8 mouse cellular contexts compared by ENCODE assay signal in genomic region chr6:113194841-113195595, GRCm38 (mm10). TPM values are rescaled to one million over a fixed set of nuclear protein-coding genes. Genes with fewer than 3 reads are reported as not detected.
DNase-seq lines count a peak whose midpoint lies in the region; ATAC-seq and TF ChIP-seq lines count a peak whose summit lies in the region.
"Had no signal": no experiment of that assay in that cellular context is flagged by ENCODE, and none has a peak within 500 bp of the region (broad histone marks: within the 10 kb centered on the region; RNA-seq: fewer than 3 reads in every experiment).

TSS of gene Lhfpl4 (minus strand) at chr6:113195384.

- WGBS in hindbrain, embryonic 10.5 days = under 1% methylated on average over 62 of the region's 66 CpGs
- 2% methylated on average over 51 of the region's 66 CpGs for WGBS in limb, embryonic 10.5 days

- no peak within 1 kb of the TSS for H3K27ac ChIP-seq in testis, adult 2 months (ENCODE audit: control insufficient read depth, insufficient read depth, low read depth, low read length)
- H3K27ac ChIP-seq in hindbrain, embryonic 10.5 days = peak within 1 kb of the TSS; percentile 94
- H3K27ac ChIP-seq in limb, embryonic 10.5 days = no peak within 1 kb of the TSS

- no peak for TF ChIP-seq CTCF in testis, adult 2 months (IDR thresholded peaks at IDR 0.05; ENCODE audit: control insufficient read depth, insufficient read depth, insufficient replicate concordance, low read depth, low read length)

- no peaks in the 10 kb centered on the region; the same call in 1 of the 2 replicates for H3K27me3 ChIP-seq in testis, adult 2 months (ENCODE audit: control insufficient read depth, insufficient read depth, low read length)
- H3K27me3 ChIP-seq in hindbrain, embryonic 10.5 days (ENCODE audit: insufficient read depth, poor library complexity, severe bottlenecking) = peaks cover 45% of the 10 kb centered on the region
- peaks cover 47% of the 10 kb centered on the region for H3K27me3 ChIP-seq in limb, embryonic 10.5 days (ENCODE audit: low read depth, poor library complexity, severe bottlenecking)

- H3K4me3 ChIP-seq in testis, adult 2 months (ENCODE audit: control insufficient read depth, low read depth, low read length) = peak within 1 kb of the TSS; percentile 80
- H3K4me3 ChIP-seq in hindbrain, embryonic 10.5 days = peak within 1 kb of the TSS; percentile 79
- H3K4me3 ChIP-seq in limb, embryonic 10.5 days = peak within 1 kb of the TSS; percentile 64
- H3K4me3 ChIP-seq: erythroblast, embryonic 14.5 days had no signal

- peaks cover 12% of the 10 kb centered on the region for H3K4me1 ChIP-seq in testis, adult 2 months (ENCODE audit: control insufficient read depth, insufficient read depth, low read length)
- peaks cover 33% of the 10 kb centered on the region for H3K4me1 ChIP-seq in hindbrain, embryonic 10.5 days (replicated peaks)
- peaks cover 17% of the 10 kb centered on the region for H3K4me1 ChIP-seq in limb, embryonic 10.5 days

- no peak for ATAC-seq in CD4-positive, CD25-positive, alpha-beta regulatory T cell, adult 4 months

- H3K9me3 ChIP-seq in hindbrain, embryonic 10.5 days = no peaks in the 10 kb centered on the region
- no peaks in the 10 kb centered on the region for H3K9me3 ChIP-seq in limb, embryonic 10.5 days (replicated peaks)

- TF ChIP-seq POLR2A in testis, adult 2 months (IDR thresholded peaks at IDR 0.05; ENCODE audit: control insufficient read depth, low read depth, low read length) = no peak

- no peaks in the 10 kb centered on the region for H3K36me3 ChIP-seq in testis, adult 2 months (ENCODE audit: control insufficient read depth, insufficient read depth, low read length)
- no peaks in the 10 kb centered on the region for H3K36me3 ChIP-seq in hindbrain, embryonic 10.5 days
- no peaks in the 10 kb centered on the region for H3K36me3 ChIP-seq in limb, embryonic 10.5 days

- no peak for DNase-seq in testis, postnatal 14 days (ENCODE audit: low spot score)
- DNase-seq in cerebellum, postnatal 36 days = peak; percentile 72 to 76
- peak; percentile 60 for DNase-seq in hindbrain, embryonic 10.5 days (ENCODE audit: low spot score)
- DNase-seq in limb, embryonic 10.5 days (ENCODE audit: low spot score) = peak; percentile 40
- DNase-seq in retina, adult 2 months (ENCODE audit: low read depth, low spot score) = peak; percentile 62

RNA-seq across cellular contexts. Expression of gene Lhfpl4, which starts in this region (rescaled TPM):
- polyA plus RNA-seq in testis, adult 2 months (2012; rRNA removed) = 0.49 and 0.65 TPM in 2 replicates
- 12.1 and 20.8 TPM in 2 replicates for polyA plus RNA-seq in hindbrain, embryonic 10.5 days (2016; fragmentation: Nextera tagmentation; extraction: Ambion mirVana)
- polyA plus RNA-seq in limb, embryonic 10.5 days (2016; fragmentation: Nextera tagmentation; extraction: Ambion mirVana) = 1.3 and 1.5 TPM in 2 replicates
- polyA plus RNA-seq in CD4-positive, CD25-positive, alpha-beta regulatory T cell, adult 4 months (2017; shearing (Covaris generic)) = under 1 TPM in 1 of 2 experiments, not detected in 1; 0.90 TPM
